Mouse (Mus musculus): ENCODE measurements around the gene Sfxn5.
A peak's percentile ranks its signal among the peaks of the same experiment; 100 is the strongest.

The Sfxn5 gene

GRCm38 (mm10) chr6:85226570-85226969, 106.7 kb downstream of the Sfxn5 start:
- peak; percentile 45 for DNase-seq

GRCm38 (mm10) chr6:85224442-85224891, 108.8 kb downstream of the Sfxn5 start:
- DNase-seq = no peak

GRCm38 (mm10) chr6:85223498-85224150, 109.6 kb downstream of the Sfxn5 start:
- DNase-seq = no peak

GRCm38 (mm10) chr6:85222551-85222950, 110.7 kb downstream of the Sfxn5 start:
- no peak for DNase-seq

- DNase-seq = no peak
These were observed 112.3 kb downstream of the Sfxn5 start for GRCm38 (mm10) chr6:85220917-85221316.

- DNase-seq = no peak
These were observed 113.5 kb downstream of the Sfxn5 start for GRCm38 (mm10) chr6:85219706-85220105.

GRCm38 (mm10) chr6:85218684-85219445, 114.4 kb downstream of the Sfxn5 start:
- DNase-seq = no peak

GRCm38 (mm10) chr6:85218251-85218650, 115.0 kb downstream of the Sfxn5 start:
- no peak for DNase-seq

GRCm38 (mm10) chr6:85210686-85211085, 122.5 kb downstream of the Sfxn5 start:
- DNase-seq = no peak

- no peak for DNase-seq
These were observed 123.8 kb downstream of the Sfxn5 start for GRCm38 (mm10) chr6:85209226-85209967.

- DNase-seq = no peak
These were observed 125.9 kb downstream of the Sfxn5 start for GRCm38 (mm10) chr6:85207345-85207744.

GRCm38 (mm10) chr6:85206939-85207285, 126.3 kb downstream of the Sfxn5 start:
- peak; percentile 77 for DNase-seq

- DNase-seq = peak; percentile 47
These were observed 126.9 kb downstream of the Sfxn5 start for GRCm38 (mm10) chr6:85206182-85206938.

GRCm38 (mm10) chr6:85197951-85198350, 135.3 kb downstream of the Sfxn5 start:
- no peak for DNase-seq

- no peak for DNase-seq
These were observed 139.6 kb downstream of the Sfxn5 start for GRCm38 (mm10) chr6:85193381-85194318.

GRCm38 (mm10) chr6:85191751-85192440, 141.3 kb downstream of the Sfxn5 start:
- DNase-seq = no peak

GRCm38 (mm10) chr6:85190671-85191070, 142.6 kb downstream of the Sfxn5 start:
- DNase-seq = no peak

- DNase-seq = no peak
These were observed 143.2 kb downstream of the Sfxn5 start for GRCm38 (mm10) chr6:85189911-85190591.

GRCm38 (mm10) chr6:85189361-85189760, 143.9 kb downstream of the Sfxn5 start:
- no peak for DNase-seq
